Mouse (Mus musculus) spleen, adult 2 months (tissue): ENCODE measurements around the gene Pdik1l.

ENCODE experiments used
- CTCF ChIP-seq: fragments of 200-500 bp; IDR thresholded peaks from 2 replicates; pipeline ENCODE4 v1.5.1; 2011; ENCODE audit warnings: mild to moderate bottlenecking, inconsistent platforms; ENCODE audit not compliant: insufficient read depth, insufficient read length, insufficient replicate concordance; ENCODE audit errors: extremely low read depth
- POLR2A ChIP-seq: fragments of 200-500 bp; IDR thresholded peaks from 2 replicates; pipeline ENCODE4 v1.6.1; 2011; ENCODE audit warnings: low read depth, low read length, inconsistent platforms

DNA sequence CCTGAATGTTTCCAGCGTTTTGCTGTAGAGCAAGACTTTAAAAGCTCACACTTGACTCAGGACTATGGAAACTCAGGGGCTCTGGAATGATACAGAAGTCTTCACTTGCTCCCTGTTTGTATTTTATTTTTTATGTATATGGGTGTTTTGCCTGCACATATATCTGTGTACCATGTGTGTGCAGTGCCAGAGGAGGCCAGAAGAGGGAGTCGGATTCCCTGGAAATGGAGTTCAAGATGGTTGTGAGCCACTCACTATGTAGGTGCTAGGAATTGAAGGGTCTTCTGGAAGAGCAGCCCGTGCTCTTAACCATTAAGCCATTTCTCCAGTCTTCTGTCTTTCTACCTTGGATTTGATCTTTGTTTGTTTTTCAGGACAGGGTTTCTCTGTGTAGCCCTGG, 33.8 kb upstream of the Pdik1l start:
- no peak for TF ChIP-seq CTCF
- no peak for TF ChIP-seq POLR2A
